Mouse (Mus musculus): ENCODE results near the gene Tdg.
"Not testable (repeated sequence)": the region's sequence is repeated elsewhere in the genome, so short reads cannot be mapped to it uniquely, and the experiment has no call there.

Gene Tdg
- long read RNA-seq, experiment 1, transcript Tdg-208 (10 exons, 3,502 nt) = major isoform, 9 of 19 reads
- long read RNA-seq, experiment 1, partial matches to known transcripts = 5 of 19 reads
- long read RNA-seq, experiment 1, other reads (novel, unspliced or antisense) = 5 of 19 reads
- long read RNA-seq, experiment 2, transcript Tdg-208 (10 exons, 3,502 nt) = major isoform, 13 of 24 reads
- long read RNA-seq, experiment 2, partial matches to known transcripts = 6 of 24 reads
- long read RNA-seq, experiment 2, other reads (novel, unspliced or antisense) = 2 of 24 reads

GRCm38 (mm10) chr10:82629586-82630255 is at the start of gene Tdg:
Gene Tdg, plus strand, starts transcription at chr10:82629828.
- intact Hi-C loops (cut with DNase I) = loop anchor here (10.0 kb wide), 1 partner anchor 1005 kb away; the partner anchor contains the start of genes Ankrd24 and Sirt6

GRCm38 (mm10) chr10:82589673-82590072 is 40.0 kb upstream of the Tdg start:
- intact Hi-C loops (cut with DNase I) = not testable (repeated sequence)

- intact Hi-C loops (cut with DNase I) = not testable (repeated sequence)
Observed at GRCm38 (mm10) chr10:82594421-82594820, 35.2 kb upstream of the Tdg start.

GRCm38 (mm10) chr10:82622235-82622634 is 7.4 kb upstream of the Tdg start:
- intact Hi-C loops (cut with DNase I) = loop anchor here (10.0 kb wide), 1 partner anchor 997 kb away; the partner anchor contains the start of genes Ankrd24 and Sirt6

GRCm38 (mm10) chr10:82622671-82623552 is 6.7 kb upstream of the Tdg start, which contains the start of gene 1190007I07Rik:
Gene 1190007I07Rik, minus strand, starts transcription at chr10:82623228.
- intact Hi-C loops (cut with DNase I) = loop anchor here (10.0 kb wide), 1 partner anchor 998 kb away; the partner anchor contains the start of genes Ankrd24 and Sirt6

- intact Hi-C loops (cut with DNase I) = loop anchor here (10.0 kb wide), 1 partner anchor 999 kb away; the partner anchor contains the start of genes Ankrd24 and Sirt6
Observed at GRCm38 (mm10) chr10:82623553-82623932, 6.1 kb upstream of the Tdg start.

- intact Hi-C loops (cut with DNase I) = loop anchor here (10.0 kb wide), 1 partner anchor 1004 kb away; the partner anchor contains the start of genes Ankrd24 and Sirt6
Observed at GRCm38 (mm10) chr10:82629111-82629585, 480 bp upstream of the Tdg start.

- intact Hi-C loops (cut with DNase I) = no loop called here
Observed at GRCm38 (mm10) chr10:82630497-82630896, 869 bp downstream of the Tdg start.

- intact Hi-C loops (cut with DNase I) = no loop called here
Observed at GRCm38 (mm10) chr10:82631133-82631532, 1.5 kb downstream of the Tdg start.

- intact Hi-C loops (cut with DNase I) = no loop called here
Observed at GRCm38 (mm10) chr10:82632496-82633280, 3.1 kb downstream of the Tdg start.

- intact Hi-C loops (cut with DNase I) = no loop called here
Observed at GRCm38 (mm10) chr10:82634348-82634747, 4.7 kb downstream of the Tdg start.

GRCm38 (mm10) chr10:82636321-82636720 is 6.7 kb downstream of the Tdg start:
- intact Hi-C loops (cut with DNase I) = no loop called here

- intact Hi-C loops (cut with DNase I) = no loop called here
Observed at GRCm38 (mm10) chr10:82639032-82639698, 9.5 kb downstream of the Tdg start.

- intact Hi-C loops (cut with DNase I) = no loop called here
Observed at GRCm38 (mm10) chr10:82641481-82641880, 11.9 kb downstream of the Tdg start.

- intact Hi-C loops (cut with DNase I) = no loop called here
Observed at GRCm38 (mm10) chr10:82646083-82646482, 16.5 kb downstream of the Tdg start.

GRCm38 (mm10) chr10:82647205-82647811 is 17.7 kb downstream of the Tdg start:
- intact Hi-C loops (cut with DNase I) = no loop called here

GRCm38 (mm10) chr10:82651221-82651620 is 21.6 kb downstream of the Tdg start:
- intact Hi-C loops (cut with DNase I) = no loop called here

- intact Hi-C loops (cut with DNase I) = no loop called here
Observed at GRCm38 (mm10) chr10:82652625-82653024, 23.0 kb downstream of the Tdg start.

- intact Hi-C loops (cut with DNase I) = no loop called here
Observed at GRCm38 (mm10) chr10:82654581-82654980, 25.0 kb downstream of the Tdg start.

Measured in adrenal gland (tissue).